Mouse (Mus musculus) lung, embryonic 16.5 days (tissue): ENCODE measurements at regions not wholly inside any gene's neighbourhood (a gene's known extent, or its start where the extent isn't known, plus 50 kb on each side); places are given as distances from the start of the nearest gene placed in this dataset.

Source experiments
- ATAC-seq: fragments of 200-750 bp; cut with Nextera tagmentation; 2 replicates; pipeline ENCODE4 v1.8.0; 2017; ENCODE audit warnings: low read depth, mild to moderate bottlenecking, moderate library complexity
- H3K27ac ChIP-seq: fragments of 300-500 bp; sonication (generic); 2 replicates; pipeline ENCODE4 v1.5.1; 2014; ENCODE audit warnings: mild to moderate bottlenecking, control low read depth, low read length
- H3K27me3 ChIP-seq: fragments of 300-500 bp; sonication (generic); 2 replicates; pipeline ENCODE4 v1.6.1; 2014; ENCODE audit warnings: low read depth, low read length, mixed read lengths; ENCODE audit not compliant: control insufficient read depth, insufficient read depth
- H3K36me3 ChIP-seq: fragments of 300-500 bp; sonication (generic); 2 replicates; pipeline ENCODE4 v1.6.1; 2014; ENCODE audit warnings: low read length; ENCODE audit not compliant: control insufficient read depth, insufficient read depth
- H3K4me1 ChIP-seq: fragments of 300-500 bp; sonication (generic); replicated peaks from 2 replicates; pipeline ENCODE4 v1.6.1; 2014; ENCODE audit warnings: low read length, mixed read lengths; ENCODE audit not compliant: control insufficient read depth, insufficient read depth
- H3K4me2 ChIP-seq: fragments of 300-500 bp; sonication (generic); 2 replicates; pipeline ENCODE4 v1.6.1; 2014; ENCODE audit warnings: low read depth, low read length, control low read depth
- H3K4me3 ChIP-seq: fragments of 300-500 bp; sonication (generic); 2 replicates; pipeline ENCODE4 v1.5.1; 2014; ENCODE audit warnings: mild to moderate bottlenecking, low read length, control low read depth
- H3K9ac ChIP-seq: fragments of 300-500 bp; sonication (generic); 2 replicates; pipeline ENCODE4 v1.6.1; 2014; ENCODE audit warnings: low read length, control low read depth
- H3K9me3 ChIP-seq: fragments of 300-500 bp; sonication (generic); 2 replicates; pipeline ENCODE4 v1.6.1; 2016; ENCODE audit warnings: low read length; ENCODE audit not compliant: control insufficient read depth
- WGBS: fragments of 180-500 bp; shearing (Covaris S2); extraction: QIAGEN DNeasy Blood & Tissue Kit; methylation state at CpG from one replicate; pipeline ENCODE4 v1.1.7; 2014; 5-methylcytosine and 5-hydroxymethylcytosine counted together

DNA sequence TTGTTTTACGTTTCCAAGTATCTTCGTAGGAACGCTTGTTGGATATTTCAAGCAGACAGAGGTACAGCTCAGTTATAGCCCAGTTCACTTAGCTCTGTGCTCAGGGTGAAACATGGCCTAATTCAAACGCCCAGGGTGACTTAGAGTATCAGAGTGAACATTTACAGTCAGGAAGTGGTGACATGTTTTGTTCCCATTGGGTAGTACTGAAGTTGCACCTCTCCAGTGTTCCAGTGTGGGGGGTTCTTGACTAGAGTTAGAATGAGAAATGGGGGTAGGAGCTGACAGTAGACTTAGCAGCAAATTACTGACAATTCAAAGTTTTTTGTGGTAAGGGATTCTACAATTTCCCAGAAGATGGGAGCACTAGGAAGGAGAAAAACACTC, 159.9 kb upstream of the Cypt12 start:
- WGBS: 23% methylated on average over 4 of the region's 4 CpGs

DNA sequence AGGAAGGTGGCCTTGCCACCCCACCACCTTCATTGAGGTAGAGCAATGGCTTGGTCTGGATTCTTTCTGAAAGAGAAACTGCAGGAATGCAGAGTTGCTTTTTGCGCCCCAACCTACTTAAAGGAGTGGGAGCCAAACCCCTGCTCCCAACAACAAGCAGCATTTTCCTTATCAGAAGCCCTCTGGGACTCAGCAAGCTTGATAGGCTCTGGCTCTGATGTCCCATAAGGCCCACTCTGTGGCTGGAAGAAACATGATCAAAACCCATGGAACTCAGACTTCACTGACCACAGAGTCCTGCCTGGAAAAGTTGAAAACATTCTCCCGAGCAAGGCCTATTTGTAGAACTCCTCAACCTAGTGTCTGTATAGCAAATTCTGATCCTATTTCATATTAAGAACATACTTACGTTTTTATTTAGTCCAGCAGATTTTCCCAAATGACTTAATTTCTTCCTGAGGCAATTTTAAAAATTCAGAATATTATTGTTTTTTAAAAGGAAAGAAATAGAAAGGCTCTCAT, 159.4 kb upstream of the Cypt12 start:
- Histone ChIP-seq H3K4me3 (no peak overlapping the region), H3K9me3 (no peaks in the 10 kb centered on the region), H3K27me3 (peaks cover 78% of the 10 kb centered on the region), H3K4me1 (peaks cover 5% of the 10 kb centered on the region; the same call in 1 of the 2 replicates), H3K4me2 (no peak overlapping the region), H3K27ac (no peak overlapping the region), H3K36me3 (no peaks in the 10 kb centered on the region), H3K9ac (no peak overlapping the region)
- no peak for ATAC-seq
- WGBS: 21% methylated on average over 3 of the region's 3 CpGs

More for the DNA sequence above, 159.9 kb upstream of the Cypt12 start:
- H3K4me1 ChIP-seq: peaks cover 5% of the 10 kb centered on the region; the same call in 1 of the 2 replicates
- no peak overlapping the region for H3K4me2 ChIP-seq
- no peaks in the 10 kb centered on the region for H3K36me3 ChIP-seq
- no peak for ATAC-seq
- H3K9me3 ChIP-seq: no peaks in the 10 kb centered on the region
- no peak overlapping the region for H3K9ac ChIP-seq
- no peak overlapping the region for H3K27ac ChIP-seq
- H3K27me3 ChIP-seq: peaks cover 73% of the 10 kb centered on the region
- H3K4me3 ChIP-seq: no peak overlapping the region

DNA sequence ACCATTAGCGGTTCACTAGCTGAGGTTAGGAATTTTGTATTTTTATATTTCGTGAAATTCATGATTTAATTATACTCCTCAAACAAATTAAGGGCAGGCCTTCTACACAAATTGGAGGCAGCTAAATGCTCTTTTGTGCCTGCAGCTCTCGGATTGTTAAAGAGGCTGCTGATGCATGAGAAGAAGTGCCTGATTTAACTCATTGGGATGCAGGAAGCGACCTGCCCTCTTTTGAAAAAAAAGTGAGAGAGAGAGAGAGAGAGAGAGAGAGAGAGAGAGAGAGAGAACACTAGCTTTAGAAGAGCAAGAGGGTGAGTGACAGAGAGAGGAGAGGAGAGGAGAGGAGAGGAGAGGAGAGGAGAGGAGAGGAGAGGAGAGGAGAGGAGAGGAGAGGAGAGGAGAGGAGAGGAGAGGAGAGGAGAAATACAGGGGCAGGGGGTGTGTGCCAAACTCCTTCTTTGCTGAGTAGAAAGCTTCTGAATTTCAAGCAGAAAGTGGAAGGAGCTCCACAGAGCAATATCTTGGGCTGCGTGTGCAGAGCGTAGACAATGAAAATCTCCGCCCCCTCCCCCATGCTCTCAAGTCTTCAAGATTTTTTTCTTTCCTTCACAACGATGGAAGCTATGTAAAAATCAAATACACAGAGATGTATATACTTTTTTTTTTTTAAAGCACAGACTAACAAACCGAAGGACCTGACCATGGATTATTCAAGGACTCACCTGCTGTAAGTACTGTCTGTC, 158.6 kb upstream of the Cypt12 start:
- Histone ChIP-seq H3K27ac (no peak overlapping the region), H3K4me2 (no peak overlapping the region), H3K36me3 (no peaks in the 10 kb centered on the region), H3K4me3 (no peak overlapping the region), H3K9me3 (no peaks in the 10 kb centered on the region), H3K27me3 (peaks cover 86% of the 10 kb centered on the region), H3K4me1 (peaks cover 5% of the 10 kb centered on the region; the same call in 1 of the 2 replicates), H3K9ac (no peak overlapping the region)
- WGBS: 3% methylated on average over 9 of the region's 9 CpGs
- ATAC-seq: no peak

DNA sequence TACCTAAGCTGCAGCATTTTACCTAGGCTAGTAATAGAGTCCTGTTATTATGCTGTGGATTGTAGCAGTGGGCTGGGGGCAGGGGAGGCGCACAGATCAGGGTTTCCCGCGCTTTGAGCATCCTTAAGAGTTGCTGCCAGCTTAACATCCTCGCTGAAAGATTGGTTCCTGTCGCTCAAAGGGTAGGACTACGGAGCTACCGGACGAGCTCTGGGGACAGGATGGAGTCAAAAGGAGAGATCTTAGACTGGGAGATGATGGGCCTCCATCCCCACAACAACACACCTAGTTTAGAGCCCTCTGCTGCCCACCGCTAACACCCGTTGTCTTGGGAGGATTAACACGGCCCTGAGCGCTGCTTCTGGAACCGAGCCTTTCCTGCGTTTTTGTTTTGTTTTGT, 157.9 kb upstream of the Cypt12 start:
- H3K9me3 ChIP-seq: no peaks in the 10 kb centered on the region
- no peaks in the 10 kb centered on the region for H3K36me3 ChIP-seq
- ATAC-seq: no peak
- WGBS: under 1% methylated on average over 14 of the region's 14 CpGs
- no peak overlapping the region for H3K27ac ChIP-seq
- no peak overlapping the region for H3K4me3 ChIP-seq
- H3K4me2 ChIP-seq: no peak overlapping the region
- no peak overlapping the region for H3K9ac ChIP-seq
- H3K4me1 ChIP-seq: peaks cover 5% of the 10 kb centered on the region; the same call in 1 of the 2 replicates
- peaks cover 88% of the 10 kb centered on the region for H3K27me3 ChIP-seq

DNA sequence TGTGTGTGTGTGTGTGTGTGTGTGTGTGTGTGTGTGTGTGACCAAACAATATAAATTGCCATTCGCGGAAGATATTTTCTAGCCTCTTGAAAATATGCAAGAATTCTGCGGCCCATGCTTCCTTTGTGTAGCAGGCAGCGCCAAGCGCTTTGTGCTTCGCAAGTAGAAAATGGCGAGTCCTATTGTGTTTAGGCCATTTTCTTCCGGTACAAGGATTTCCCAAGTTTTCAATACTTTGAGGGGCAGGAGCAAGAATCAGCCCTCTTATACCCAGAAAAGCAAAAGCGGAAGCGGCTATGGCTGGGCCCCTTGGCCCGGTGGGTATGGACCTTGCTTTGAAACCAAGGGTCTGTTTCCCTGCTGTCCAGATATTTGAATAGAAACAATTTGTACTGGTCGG, 157.4 kb upstream of the Cypt12 start:
- no peak overlapping the region for H3K9ac ChIP-seq
- H3K9me3 ChIP-seq: no peaks in the 10 kb centered on the region
- H3K36me3 ChIP-seq: no peaks in the 10 kb centered on the region
- 3% methylated on average over 12 of the region's 12 CpGs for WGBS
- H3K4me1 ChIP-seq: peaks cover 4% of the 10 kb centered on the region; the same call in 1 of the 2 replicates
- H3K4me2 ChIP-seq: no peak overlapping the region
- no peak for ATAC-seq
- no peak overlapping the region for H3K27ac ChIP-seq
- H3K27me3 ChIP-seq: peaks cover 88% of the 10 kb centered on the region
- no peak overlapping the region for H3K4me3 ChIP-seq

DNA sequence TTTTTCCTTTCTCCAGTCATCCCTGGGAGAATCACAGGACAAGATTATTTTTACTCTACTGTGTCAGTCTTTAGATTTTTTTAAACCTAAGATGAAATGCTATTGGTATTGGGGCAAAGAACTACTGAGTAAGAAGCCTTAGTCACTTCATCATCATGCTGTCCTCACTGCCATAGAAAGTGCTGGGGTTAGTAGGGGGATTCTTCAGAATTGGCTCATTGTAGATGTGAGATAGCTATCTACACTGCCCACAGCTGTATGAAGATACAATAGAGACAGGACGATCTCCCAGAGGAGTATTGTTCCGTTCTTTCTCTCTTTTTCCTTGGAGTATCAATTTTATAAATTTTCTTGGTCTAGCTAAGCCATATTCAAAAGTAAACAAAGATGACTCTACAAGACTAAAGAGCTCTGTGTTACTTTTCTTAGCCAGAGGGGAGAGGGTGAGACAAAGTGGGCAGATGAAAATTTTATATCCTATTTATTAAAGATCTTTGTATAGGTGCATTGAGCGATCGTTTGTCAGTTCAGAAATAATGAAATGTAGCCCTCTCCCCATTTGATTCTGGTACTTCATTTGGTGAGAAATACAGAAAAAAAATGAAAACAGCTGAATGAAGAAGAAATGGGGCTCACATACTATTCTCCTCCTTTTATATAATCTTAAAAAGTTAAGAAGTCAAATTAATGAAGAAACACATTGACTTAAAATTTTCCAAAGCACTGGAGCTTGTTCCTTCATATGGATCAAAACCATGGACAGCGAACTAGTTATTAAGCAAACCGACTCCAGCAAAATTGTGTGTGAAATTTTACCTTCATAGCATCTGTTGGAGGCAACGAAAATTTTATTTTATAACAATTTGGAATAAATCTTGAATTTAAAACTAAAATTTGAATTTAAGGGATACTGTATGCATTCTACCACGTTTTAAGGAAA, 156.6 kb upstream of the Cypt12 start:
- Histone ChIP-seq H3K9me3 (no peaks in the 10 kb centered on the region), H3K9ac (no peak overlapping the region), H3K36me3 (no peaks in the 10 kb centered on the region), H3K4me1 (no peaks in the 10 kb centered on the region), H3K4me3 (no peak overlapping the region), H3K27ac (no peak overlapping the region), H3K4me2 (no peak overlapping the region), H3K27me3 (peaks cover 88% of the 10 kb centered on the region)
- no peak for ATAC-seq
- WGBS: 14% methylated on average over 8 of the region's 8 CpGs

DNA sequence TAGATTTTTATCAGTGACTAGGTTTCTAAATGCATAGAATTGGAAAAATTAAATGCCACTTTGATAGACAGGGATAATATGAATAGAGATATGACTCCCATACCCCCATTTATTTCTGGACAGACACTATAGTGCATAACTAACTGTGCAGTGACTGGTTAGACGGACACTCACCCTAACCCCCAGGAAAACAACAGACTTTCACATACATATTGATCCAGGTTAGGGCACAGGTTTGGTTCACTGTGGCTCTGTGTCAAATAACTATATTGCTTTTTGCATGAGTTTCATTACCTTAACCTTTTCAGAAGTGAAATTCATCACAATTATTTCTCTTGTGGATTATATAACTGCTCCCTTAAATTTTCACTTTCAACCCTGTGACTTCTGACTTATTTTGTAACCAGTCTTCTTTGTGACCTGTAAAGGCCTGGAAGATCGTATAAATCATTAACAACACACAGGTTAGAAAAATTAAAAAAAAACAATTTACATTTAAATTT, 155.6 kb upstream of the Cypt12 start:
- no peak overlapping the region for H3K27ac ChIP-seq
- ATAC-seq: no peak
- 35% methylated on average over 2 of the region's 2 CpGs for WGBS
- peaks cover 82% of the 10 kb centered on the region for H3K27me3 ChIP-seq
- no peak overlapping the region for H3K4me2 ChIP-seq
- no peak overlapping the region for H3K4me3 ChIP-seq
- no peak overlapping the region for H3K9ac ChIP-seq
- no peaks in the 10 kb centered on the region for H3K9me3 ChIP-seq
- H3K4me1 ChIP-seq: no peaks in the 10 kb centered on the region
- no peaks in the 10 kb centered on the region for H3K36me3 ChIP-seq

DNA sequence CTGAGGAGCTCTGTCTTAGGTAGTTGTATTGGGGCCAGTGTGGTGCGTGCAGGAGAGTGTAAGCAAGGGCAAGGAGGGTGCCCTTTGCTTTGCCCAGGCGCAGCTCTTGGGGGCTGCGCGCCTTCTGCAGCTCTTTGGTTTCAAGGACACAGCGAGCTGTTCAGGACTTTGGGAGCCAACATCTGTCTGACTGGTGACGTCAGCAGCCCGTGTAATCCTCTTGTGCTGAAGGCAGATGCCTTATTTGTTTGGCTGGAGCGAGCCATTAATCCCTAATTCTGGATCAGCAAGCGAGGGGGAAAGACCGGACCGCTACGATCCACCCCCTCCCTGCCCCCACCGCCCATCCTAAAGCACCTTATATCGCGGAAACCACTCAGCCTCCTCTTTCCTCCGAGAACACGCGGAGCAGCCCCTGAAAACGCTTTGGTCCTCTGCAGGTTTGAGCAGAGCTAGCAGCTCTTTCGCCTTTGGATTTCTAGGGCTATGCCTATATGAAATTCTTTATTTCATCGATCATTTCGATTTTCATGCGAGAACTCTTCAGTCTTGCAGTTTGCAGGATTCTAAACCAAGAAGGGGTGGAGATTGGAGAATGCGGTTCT, 154.5 kb upstream of the Cypt12 start:
- Histone ChIP-seq H3K4me2 (no peak overlapping the region), H3K36me3 (no peaks in the 10 kb centered on the region), H3K27me3 (peaks cover 78% of the 10 kb centered on the region), H3K4me1 (no peaks in the 10 kb centered on the region), H3K9ac (no peak overlapping the region), H3K4me3 (no peak overlapping the region), H3K27ac (no peak overlapping the region), H3K9me3 (no peaks in the 10 kb centered on the region)
- no peak; the same call in 1 of the 2 replicates for ATAC-seq
- under 1% methylated on average over 24 of the region's 24 CpGs for WGBS
